Mouse (Mus musculus): ENCODE results near the gene Gpank1. TPM values are rescaled to one million over a fixed set of nuclear protein-coding genes. Genes with fewer than 3 reads are reported as not detected.
A peak's percentile ranks its signal among the peaks of the same experiment; 100 is the strongest.

The Gpank1 gene
- total RNA-seq, 2 experiments from 2014 or later: 11.1 to 12.1 TPM

- DNase-seq: no peak
Measured at GRCm38 (mm10) chr17:35159638-35160037, 38.4 kb downstream of the Gpank1 start.

DNA sequence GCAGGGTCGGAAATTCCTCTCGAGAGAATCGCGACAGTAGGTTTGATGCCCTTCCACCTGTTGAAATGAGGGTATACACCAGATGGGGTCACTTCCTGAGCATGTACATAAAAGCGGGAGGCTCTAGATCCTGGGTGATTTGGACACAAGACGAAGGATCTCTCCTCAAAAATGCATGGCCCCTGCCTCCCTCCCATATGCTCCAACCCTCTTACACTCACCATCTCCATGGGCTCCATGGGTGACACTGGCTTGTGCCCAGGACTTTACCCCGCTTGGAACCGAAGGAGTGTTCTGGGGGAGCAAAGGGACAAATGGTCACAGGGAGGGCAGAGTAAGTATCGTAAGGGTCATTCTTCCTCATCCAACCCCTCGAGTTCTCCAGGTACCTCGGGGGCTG, 40.2 kb downstream of the Gpank1 start:
- DNase-seq: no peak

GRCm38 (mm10) chr17:35162121-35162520, 40.9 kb downstream of the Gpank1 start:
- DNase-seq: no peak

DNA sequence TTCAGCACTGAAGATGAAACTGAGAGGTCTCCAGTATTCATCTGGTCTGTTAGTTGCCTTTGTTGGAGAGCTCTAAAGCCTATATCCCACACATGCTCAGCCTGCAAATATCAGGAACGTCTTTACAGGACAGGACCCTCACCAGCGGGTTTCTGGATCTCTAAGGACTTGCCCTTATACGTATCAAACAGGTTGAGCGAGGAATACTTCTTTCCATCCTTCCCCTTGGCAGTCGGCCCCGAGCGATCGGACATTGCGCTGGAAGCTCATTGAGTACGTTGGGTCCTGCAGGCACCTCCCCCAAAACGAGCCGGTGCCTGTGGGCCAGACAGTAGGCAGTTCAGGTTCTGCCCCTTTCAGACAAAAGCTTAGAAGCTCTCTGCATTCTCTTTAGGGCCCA, 41.5 kb downstream of the Gpank1 start:
- peak; percentile 53 to 76 for DNase-seq

DNA sequence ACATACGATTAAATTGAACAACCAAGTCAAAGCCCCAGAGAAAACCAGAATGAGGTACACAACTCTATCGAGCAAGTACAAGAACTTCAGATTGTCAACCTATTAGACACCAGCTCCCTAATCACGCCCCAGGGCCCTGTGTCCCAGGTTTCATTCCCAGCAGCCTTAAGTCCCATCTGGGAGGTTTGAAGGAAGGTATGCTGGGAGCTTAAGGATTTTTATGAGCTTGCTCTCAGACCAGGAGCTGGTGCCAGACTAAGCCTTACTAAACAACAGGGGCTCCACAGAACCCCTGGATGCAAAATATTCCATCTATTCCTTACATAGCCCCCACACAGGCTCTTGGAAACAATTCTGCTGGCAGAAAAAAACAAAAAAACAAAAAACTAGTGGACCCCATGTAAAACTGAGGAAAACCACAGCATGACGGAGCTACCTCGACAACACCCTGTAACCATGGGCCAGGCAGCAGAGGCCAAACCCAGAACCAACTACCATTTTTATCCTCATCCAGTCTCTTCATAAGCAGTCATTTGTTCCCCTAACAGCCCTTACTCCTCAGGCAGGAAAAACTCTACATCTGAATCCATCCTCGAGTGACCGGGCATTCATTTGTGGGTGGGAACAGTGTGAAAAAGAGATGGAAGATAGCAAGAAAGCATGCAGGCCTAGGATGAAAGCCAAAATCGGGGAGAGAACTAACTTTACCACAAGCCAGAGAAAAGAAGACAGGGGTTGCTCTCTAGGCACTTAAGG, 42.2 kb downstream of the Gpank1 start:
- DNase-seq: no peak

DNA sequence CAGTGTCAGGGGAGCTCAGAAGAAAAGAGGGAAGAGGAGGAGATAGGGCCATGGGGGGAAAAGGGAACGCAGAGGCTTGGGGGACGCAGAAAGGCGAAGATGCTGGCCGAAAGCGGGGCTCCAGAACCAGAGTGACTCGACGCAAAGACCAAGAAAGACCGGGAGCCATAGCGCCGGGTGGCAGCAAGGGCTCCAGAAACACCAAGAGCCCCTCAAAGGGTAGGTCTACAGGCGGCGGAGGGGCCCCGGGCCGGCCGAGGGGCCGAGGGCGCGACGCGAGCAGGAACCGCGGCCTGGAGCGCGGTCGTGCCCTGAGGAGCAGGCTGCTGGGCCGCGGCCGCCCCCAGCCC, 42.9 kb downstream of the Gpank1 start:
- DNase-seq: peak in 1 of 2 experiments; percentile 23

- peak; percentile 96 to 98 for DNase-seq
Measured at GRCm38 (mm10) chr17:35164568-35165450, 43.6 kb downstream of the Gpank1 start, which contains the start of gene Prrc2a. Prrc2a (minus strand) TSS chr17:35164897.

- DNase-seq: no peak
Measured at GRCm38 (mm10) chr17:35165451-35166155, 44.3 kb downstream of the Gpank1 start.

DNA sequence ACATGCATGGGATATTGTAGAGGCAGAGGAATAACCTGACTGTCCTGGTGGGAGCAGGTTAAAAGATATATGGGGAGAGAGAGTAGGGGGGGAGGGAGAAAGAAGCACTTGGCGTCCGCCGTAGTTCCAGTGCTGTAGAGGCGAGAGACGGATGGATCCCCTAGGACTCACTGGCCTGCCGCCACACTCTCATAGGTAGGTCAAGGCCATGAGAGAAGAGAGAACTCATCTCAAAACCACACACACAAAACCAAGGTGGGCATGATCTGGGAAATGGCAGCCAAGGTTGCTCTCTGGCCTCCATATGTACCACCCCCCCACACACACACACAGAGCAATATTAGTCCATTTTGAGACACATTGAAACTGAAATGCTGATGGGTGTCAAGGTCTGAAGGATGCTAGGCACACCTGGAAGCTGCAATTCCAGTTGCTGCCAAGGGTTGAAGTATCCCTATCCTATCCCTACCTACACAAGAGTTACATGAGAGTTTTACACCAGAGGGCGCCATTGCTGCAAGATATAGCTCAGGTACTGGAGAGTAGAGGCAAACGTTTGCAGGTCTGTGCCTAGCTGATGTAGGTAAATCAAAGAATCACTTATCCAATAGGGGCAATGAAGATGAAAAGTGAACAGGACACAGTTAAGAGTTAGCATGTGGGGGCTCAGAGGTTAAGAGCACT, 45.2 kb downstream of the Gpank1 start:
- DNase-seq: peak; percentile 47 to 72

DNA sequence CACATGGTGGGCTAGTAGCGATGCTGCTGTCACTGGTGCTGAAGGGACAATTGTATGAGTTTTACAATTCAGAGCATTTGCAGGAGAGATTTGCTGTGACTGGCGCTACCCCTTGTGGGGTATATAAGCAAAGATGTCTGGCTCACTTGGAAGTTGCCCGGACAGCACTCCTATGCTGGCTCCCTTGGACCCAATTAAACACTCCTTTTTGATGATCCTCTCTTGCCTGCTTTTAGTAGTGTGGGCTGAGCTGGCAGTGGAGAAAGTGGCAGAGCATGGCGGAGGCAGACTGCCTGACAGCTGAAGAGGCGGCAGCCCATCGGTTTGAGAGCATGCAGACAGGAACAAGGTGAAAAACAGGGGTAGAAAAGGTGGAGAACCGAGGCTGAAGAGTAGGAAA, 46.5 kb downstream of the Gpank1 start:
- DNase-seq: no peak

DNA sequence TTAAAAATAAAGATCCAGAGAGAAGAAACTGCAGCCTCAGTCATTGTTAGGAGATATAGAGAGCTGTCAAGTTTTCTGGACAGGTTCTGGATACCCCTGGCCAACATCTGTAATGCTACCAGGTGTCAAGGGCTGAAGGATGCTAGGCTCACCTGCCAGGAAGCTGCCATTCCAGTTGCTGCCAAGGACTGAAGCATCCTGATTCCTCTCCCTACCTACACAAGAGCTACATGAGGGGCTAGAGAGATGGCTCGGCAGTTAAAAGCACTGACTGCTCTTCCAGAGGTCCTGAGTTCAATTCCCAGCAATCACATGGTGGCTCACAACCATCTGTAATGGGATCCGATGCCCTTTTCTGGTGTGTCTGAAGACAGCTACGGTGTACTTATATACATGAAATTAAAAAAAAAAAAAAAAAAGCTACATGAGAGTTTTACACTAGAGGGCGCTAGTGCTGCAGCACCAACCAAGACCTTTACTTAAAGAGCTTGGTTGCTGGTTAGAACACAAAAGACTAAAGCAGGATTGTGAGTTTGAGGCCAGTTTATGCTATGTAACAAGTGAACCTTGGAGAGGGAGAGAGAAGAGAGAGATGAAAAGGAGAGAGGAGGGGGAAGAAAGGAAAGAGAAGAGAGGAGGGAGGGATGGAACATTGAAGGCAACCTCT, 47.4 kb downstream of the Gpank1 start:
- no peak for DNase-seq

DNA sequence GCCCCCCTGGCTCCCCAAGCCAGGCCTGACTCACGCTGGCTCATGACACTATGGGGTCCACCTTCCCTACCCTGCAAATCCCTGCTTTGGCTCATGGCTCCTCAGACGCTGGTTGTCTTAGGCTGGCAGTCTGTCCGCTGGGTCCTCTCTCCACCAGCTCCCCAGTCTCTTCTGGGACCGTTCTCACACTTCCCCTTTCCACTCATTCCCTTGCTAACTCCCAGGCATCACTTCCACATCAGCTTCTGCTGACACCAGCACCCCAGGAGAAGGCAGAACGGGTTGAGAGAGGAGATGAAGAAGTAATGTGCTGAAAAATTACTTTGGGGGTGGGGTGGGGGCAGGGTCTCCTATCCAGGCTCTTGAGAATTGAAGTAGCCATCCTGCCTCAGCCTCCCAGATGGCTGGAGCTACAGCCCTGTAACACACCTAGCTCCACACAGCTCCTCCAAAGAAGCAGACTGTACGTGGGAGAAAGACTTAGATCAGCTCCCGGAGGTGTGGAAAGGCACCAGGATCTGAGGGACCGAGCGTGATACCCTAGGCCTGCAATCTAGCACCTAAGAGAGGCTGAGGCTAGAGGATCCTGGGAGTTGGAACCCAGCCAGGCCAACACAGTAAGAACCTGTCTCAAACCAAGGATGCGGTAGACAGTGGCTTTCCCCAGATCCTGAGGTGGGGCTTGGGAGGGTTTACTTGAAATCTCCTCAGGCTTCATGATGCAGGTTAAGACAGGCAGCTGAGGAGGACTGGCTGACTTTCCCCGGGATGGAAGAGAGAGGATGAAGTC, 51.4 kb downstream of the Gpank1 start:
- DNase-seq: no peak

GRCm38 (mm10) chr17:35173329-35173728, 52.1 kb downstream of the Gpank1 start:
- no peak for DNase-seq

Other genes with a start within 250 kb of the Gpank1 start
- gene Zbtb12, start 242.0 kb upstream of the Gpank1 start, total RNA-seq (2021): 10 to 100 TPM; 10.4 to 17.4 TPM
- gene Gm20547, start 239.4 kb upstream of the Gpank1 start, total RNA-seq (2021): not detected
- gene C2, start 223.2 kb upstream of the Gpank1 start, total RNA-seq (2021): 100 to 1,000 TPM in 1 of 2 experiments, 10 to 100 TPM in 1; 85.2 to 119 TPM
- 100 to 1,000 TPM; 124 to 143 TPM for gene Ehmt2, start 223.0 kb upstream of the Gpank1 start, total RNA-seq (2021)
- gene Slc44a4, start 207.0 kb upstream of the Gpank1 start, total RNA-seq (2021): 1 to 10 TPM in 1 of 2 experiments, under 1 TPM in 1; 0.83 to 1.7 TPM
- gene Neu1, start 190.2 kb upstream of the Gpank1 start, total RNA-seq (2021): 10 to 100 TPM; 25.4 to 27.4 TPM
- gene Hspa1b, start 162.2 kb upstream of the Gpank1 start, total RNA-seq (2021): 100 to 1,000 TPM in 1 of 2 experiments, 10 to 100 TPM in 1; 80.1 to 206 TPM
- not detected for gene Gm20481, start 151.5 kb upstream of the Gpank1 start, total RNA-seq (2021)
- gene Hspa1a, start 149.3 kb upstream of the Gpank1 start, total RNA-seq (2021): 10 to 100 TPM; 36.0 to 86.1 TPM
- under 1 TPM; 0.20 to 0.36 TPM for gene Hspa1l, start 148.8 kb upstream of the Gpank1 start, total RNA-seq (2021)
- gene Lsm2, start 139.6 kb upstream of the Gpank1 start, total RNA-seq (2021): 10 to 100 TPM; 35.2 to 35.5 TPM
- 10 to 100 TPM; 61.5 to 62.9 TPM for gene Vars, start 120.5 kb upstream of the Gpank1 start, total RNA-seq (2021)
- under 1 TPM; 0.53 to 0.59 TPM for gene Vwa7, start 104.9 kb upstream of the Gpank1 start, total RNA-seq (2021)
- 1 to 10 TPM in 1 of 2 experiments, under 1 TPM in 1; 0.82 to 1.3 TPM for gene Sapcd1, start 93.4 kb upstream of the Gpank1 start, total RNA-seq (2021)
- gene Msh5, start 74.7 kb upstream of the Gpank1 start, total RNA-seq (2021): 1 to 10 TPM in 1 of 2 experiments, under 1 TPM in 1; 0.95 to 1.6 TPM
- gene Clic1, start 71.5 kb upstream of the Gpank1 start, total RNA-seq (2021): 100 to 1,000 TPM in 1 of 2 experiments, 10 to 100 TPM in 1; 83.6 to 109 TPM
- gene Ddah2, start 62.4 kb upstream of the Gpank1 start, total RNA-seq (2021): 10 to 100 TPM; 16.1 to 18.2 TPM
- gene Ly6g6c, start 56.1 kb upstream of the Gpank1 start, total RNA-seq (2021): under 1 TPM in 1 of 2 experiments, not detected in 1; 0.56 TPM
- gene Mpig6b, start 55.3 kb upstream of the Gpank1 start, total RNA-seq (2021): not detected
- gene Ly6g6e, start 44.6 kb upstream of the Gpank1 start, total RNA-seq (2021): under 1 TPM in 1 of 2 experiments, not detected in 1; 0.50 TPM
- gene Ly6g6d, start 43.4 kb upstream of the Gpank1 start, total RNA-seq (2021): under 1 TPM in 1 of 2 experiments, not detected in 1; 0.43 TPM
- gene Ly6g6f, start 35.8 kb upstream of the Gpank1 start, total RNA-seq (2021): not detected
- gene Abhd16a, start 32.2 kb upstream of the Gpank1 start, total RNA-seq (2021): 10 to 100 TPM; 73.9 to 89.4 TPM
- not detected for gene Ly6g5c, start 13.2 kb upstream of the Gpank1 start, total RNA-seq (2021)
- gene Ly6g5b, start 6.0 kb upstream of the Gpank1 start, total RNA-seq (2021): under 1 TPM; 0.26 to 0.43 TPM
- 100 to 1,000 TPM; 207 to 209 TPM for gene Csnk2b, start 598 bp downstream of the Gpank1 start, total RNA-seq (2021)
- gene D17H6S53E, start 4.9 kb downstream of the Gpank1 start, total RNA-seq (2021): 10 to 100 TPM; 25.0 to 29.5 TPM
- not detected for gene Apom, start 10.6 kb downstream of the Gpank1 start, total RNA-seq (2021)
- gene Bag6, start 13.7 kb downstream of the Gpank1 start, total RNA-seq (2021): 100 to 1,000 TPM; 372 to 389 TPM
- 100 to 1,000 TPM; 212 to 261 TPM for gene Prrc2a, start 43.4 kb downstream of the Gpank1 start, total RNA-seq (2021)
- gene Aif1, start 54.6 kb downstream of the Gpank1 start, total RNA-seq (2021): 1 to 10 TPM; 3.8 to 4.4 TPM
- gene Lst1, start 67.0 kb downstream of the Gpank1 start, total RNA-seq (2021): 1 to 10 TPM; 4.4 to 4.8 TPM
- 1 to 10 TPM in 1 of 2 experiments, under 1 TPM in 1; 0.89 to 6.6 TPM for gene Ltb, start 73.0 kb downstream of the Gpank1 start, total RNA-seq (2021)
- under 1 TPM; 0.23 to 0.36 TPM for gene Tnf, start 80.6 kb downstream of the Gpank1 start, total RNA-seq (2021)
- gene Lta, start 83.9 kb downstream of the Gpank1 start, total RNA-seq (2021): under 1 TPM; 0.36 to 0.40 TPM
- not detected for gene Gm16181, start 99.4 kb downstream of the Gpank1 start, total RNA-seq (2021)
- 1 to 10 TPM; 4.8 to 6.7 TPM for gene Atp6v1g2, start 112.2 kb downstream of the Gpank1 start, total RNA-seq (2021)
- 10 to 100 TPM; 15.5 to 20.1 TPM for gene Nfkbil1, start 114.3 kb downstream of the Gpank1 start, total RNA-seq (2021)
- gene Ddx39b, start 120.3 kb downstream of the Gpank1 start, total RNA-seq (2021): 100 to 1,000 TPM; 199 to 225 TPM
- gene H2-D1, start 141.3 kb downstream of the Gpank1 start, total RNA-seq (2021): 100 to 1,000 TPM; 170 to 266 TPM
- gene H2-Q1, start 198.9 kb downstream of the Gpank1 start, total RNA-seq (2021): 1 to 10 TPM; 3.3 to 4.5 TPM
- gene H2-Q2, start 220.8 kb downstream of the Gpank1 start, total RNA-seq (2021): 1 to 10 TPM; 1.4 to 1.9 TPM

All from adrenal gland, postnatal 36 days (tissue).